Mouse (Mus musculus) heart, adult 11 months (tissue): ENCODE results near the gene Col15a1.
A peak's percentile ranks its signal among the peaks of the same experiment; 100 is the strongest.

Experiments used
- DNase-seq: peaks from one replicate; pipeline ENCODE4 v3.0.0; 2022

Gene Col15a1

DNA sequence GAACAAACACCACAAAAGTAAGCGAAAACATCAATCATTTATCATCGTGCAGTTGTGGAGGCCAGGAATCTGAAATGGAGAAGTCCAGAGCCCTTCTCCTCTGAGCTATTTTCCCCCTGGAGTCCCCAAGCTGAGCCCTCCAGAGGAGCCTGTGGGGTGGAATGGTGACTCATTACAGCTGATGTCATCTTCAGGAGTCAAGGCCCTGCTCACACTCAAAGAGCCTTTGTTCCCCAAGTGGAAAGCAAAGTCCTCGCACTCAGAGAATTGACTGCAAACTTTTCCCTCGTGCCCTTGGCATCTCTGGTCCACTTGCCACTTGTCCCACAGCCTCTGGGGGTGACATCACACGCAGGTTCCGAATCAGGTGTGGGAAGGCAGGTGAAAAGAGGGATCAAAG is 23.4 kb downstream of the Col15a1 start:
- DNase-seq, result peak; percentile 93

DNA sequence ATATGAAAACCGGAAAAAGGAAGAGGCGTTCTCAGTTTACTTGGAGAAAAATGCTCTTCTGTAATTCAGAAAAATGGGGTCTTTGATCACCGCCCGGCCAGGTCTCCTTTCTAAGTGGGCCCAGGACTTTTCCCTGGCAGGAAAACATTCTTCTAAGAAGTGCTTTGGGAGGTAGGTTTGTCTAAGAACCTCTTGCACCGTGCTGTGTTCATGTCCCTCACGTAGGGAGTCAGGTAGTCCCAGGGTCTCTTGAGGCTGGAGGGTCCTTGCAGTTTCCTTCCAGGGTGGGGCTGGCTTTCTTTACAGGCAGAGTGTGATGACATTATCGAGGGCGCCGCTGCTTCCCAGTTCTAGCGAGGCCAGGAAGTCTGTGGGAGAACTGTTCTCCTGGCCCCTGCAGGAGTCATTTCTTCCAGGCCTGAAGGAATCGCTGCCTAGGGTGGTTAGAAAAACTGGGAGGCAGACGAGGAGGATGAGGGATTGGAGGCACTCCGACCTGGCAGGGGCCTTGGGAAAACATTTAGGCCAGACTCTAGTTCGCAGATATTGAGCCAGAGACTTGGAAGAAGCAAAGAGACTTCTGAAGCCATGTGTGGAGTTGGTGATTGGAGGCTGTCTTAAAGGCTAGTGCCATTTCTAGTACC is 25.4 kb downstream of the Col15a1 start:
- DNase-seq, result peak; percentile 98

DNA sequence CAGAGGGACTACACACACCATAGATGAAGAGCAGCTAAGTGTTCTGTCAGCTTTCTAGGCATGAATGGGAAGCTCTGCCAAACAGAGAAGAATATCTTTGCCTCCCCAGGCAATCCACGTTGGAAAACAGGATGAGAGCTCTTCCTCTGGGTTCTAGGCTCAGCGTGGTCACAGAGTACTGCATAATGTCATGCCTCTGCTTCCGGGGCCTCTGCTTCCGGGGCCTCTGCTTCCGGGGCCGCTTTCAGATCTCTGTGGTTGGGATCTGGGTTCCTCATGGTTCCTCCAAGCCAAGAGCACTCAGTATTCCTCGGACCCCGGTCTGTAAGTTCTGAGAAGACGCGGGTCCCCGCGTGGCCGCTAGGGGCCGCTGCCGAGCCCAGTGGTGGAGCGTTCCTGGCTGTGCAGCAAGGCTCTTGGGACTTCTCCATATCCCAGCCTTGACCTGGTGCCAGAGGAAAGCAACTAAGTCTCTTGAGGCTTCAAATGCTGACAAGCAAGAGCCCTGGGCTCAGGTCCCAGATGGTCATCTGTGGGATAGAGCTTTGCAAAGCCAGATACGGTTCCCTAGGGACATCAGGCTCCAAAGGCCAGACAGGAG is 26.8 kb downstream of the Col15a1 start:
- peak; percentile 99 for DNase-seq

DNA sequence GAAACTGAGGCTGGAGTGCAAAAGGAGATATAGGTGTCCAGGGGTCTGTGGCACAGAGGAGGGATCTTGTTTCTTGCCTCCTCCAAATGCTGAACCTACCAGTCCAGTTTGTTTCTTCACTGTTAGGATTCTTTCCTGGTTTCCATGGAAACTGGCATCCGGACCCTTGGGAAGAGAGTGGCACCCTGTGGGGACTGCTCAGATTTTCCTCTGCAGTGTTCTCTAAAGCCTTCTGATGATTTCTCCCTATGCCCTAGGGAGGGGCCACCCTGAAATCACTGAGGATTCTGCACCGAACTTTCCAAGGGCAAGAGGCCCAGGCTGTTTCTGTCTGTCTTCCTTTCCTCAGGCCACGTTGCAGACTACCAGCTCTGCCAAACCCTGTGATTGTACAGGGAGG is 27.4 kb downstream of the Col15a1 start:
- peak; percentile 94 for DNase-seq

DNA sequence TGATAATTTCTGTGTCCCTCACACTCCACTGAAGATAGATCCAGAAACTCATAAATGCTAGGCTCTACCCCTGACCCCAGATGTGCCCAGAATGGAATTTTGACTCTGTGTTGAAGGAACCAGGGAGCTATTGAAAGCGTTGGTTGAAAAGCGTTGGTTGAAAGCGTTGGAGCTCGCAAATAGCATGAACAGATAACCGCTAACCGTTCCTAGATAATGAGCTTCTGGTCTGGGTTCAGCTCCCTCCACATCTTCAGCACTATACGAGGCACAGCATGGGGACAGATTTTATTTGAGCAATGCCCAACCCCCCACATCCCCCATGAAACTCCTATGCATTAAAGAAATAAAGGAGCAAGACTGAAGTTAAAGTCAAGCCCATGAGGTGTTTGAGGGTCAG is 28.1 kb downstream of the Col15a1 start:
- no peak for DNase-seq

DNA sequence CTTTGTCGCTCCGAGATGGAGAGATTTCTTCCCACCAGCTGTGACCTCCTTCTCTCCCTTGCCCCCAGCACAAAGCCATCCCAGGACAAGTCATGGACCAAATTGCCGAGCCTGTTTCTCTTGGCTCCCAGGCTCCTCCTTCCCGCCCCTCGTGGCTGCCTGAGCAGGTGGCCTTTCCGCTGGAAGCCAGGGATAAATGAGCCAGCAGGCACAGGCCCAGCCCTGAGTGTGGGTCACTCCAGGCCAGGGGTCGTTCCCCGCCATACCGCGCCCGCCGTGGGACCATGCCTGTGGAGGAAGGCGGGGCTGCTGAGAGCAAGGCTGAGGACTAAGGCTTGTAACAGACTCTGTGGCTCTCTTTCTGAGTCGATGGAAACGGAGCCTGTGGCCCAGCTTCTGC is 29.3 kb downstream of the Col15a1 start:
- DNase-seq, result peak; percentile 99

DNA sequence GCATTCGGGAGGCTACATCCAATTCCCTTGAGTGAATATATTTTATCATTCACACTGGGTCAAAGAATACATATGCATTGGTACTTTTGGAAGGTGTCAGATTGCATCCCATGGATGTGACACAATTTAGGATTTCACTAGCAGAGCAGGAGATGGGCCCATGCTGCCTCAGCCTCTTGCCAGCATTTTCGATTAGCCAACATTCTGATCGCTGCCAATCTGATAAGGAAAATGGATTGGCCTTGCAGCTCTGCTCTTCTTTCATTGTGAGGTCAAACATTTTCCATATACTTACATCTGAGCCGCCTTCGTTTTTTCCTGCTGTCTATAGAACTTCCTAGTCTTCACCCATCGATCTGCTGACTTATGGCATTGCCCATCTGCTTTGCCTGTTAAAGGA is 31.2 kb downstream of the Col15a1 start:
- DNase-seq, result peak; percentile 85

DNA sequence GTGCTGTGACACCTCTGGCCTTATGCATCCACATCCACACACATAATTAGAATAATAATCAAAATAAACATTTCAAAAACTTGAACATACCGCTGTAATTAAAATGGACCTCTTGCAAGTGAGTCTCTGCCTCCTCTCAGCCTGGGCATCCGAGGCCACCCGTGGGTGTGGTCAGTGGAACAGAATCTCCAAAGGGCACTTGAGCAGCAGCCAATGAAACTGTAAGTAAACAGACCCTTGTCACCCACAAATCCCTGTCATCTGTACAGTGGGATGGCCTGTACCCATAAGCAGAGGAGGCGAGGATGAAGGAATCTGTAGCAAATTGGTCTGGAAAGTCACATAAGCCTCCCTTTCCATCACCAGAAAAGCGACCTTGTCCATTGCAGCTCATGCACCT is 32.9 kb downstream of the Col15a1 start:
- no peak for DNase-seq

DNA sequence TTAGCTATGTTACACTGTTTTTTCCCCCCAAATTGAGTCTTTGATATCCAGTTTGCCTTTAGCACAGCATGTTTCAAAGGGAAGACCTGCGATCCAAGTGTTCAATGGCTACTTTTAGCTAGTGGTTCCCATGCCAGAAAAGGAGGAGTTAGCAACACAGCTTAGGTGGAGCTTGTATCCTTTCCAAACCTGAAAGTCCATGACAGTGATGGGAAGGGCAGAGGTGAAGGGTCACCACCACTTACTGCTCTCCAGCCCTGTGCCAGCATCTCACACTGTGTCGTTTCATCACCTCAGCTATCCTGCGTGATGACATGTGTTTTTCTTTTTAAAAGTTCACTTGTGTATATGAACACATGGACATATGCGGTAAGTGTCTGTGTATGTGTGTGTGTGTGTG is 34.2 kb downstream of the Col15a1 start:
- DNase-seq, result no peak

DNA sequence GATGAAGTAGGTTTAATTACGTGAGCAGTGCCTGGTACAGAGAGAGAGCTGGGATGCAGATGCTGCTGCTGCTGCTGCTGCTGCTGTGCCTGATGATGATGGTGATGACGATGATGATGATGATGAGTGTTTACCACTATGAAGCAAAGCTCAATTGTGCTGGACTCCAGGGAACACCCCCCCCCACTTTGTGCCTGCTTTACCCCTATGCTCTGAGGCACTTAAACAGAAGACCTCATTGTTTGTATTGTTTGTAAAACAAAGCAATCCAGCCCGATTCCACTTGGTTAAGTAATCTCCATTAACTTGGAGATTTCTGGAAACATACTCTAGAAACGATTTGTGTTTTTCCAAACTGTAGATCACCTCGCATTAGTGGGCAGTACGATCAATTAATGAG is 36.7 kb downstream of the Col15a1 start:
- no peak for DNase-seq

DNA sequence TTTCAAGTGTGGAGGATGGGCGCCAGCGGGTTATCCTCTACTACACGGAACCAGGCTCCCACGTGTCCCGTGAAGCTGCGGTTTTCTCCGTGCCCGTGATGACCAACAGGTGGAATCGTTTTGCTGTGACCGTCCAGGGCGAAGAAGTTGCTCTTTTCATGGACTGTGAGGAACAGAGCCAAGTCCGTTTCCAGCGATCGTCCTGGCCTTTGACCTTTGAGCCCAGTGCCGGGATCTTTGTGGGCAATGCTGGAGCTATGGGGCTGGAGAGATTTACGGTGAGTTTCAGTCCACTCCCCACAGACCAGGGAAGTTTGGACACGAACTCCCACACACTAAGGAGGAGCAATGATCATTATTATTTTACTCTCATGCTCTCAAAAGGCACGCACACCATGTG is 37.7 kb downstream of the Col15a1 start:
- DNase-seq, result no peak

DNA sequence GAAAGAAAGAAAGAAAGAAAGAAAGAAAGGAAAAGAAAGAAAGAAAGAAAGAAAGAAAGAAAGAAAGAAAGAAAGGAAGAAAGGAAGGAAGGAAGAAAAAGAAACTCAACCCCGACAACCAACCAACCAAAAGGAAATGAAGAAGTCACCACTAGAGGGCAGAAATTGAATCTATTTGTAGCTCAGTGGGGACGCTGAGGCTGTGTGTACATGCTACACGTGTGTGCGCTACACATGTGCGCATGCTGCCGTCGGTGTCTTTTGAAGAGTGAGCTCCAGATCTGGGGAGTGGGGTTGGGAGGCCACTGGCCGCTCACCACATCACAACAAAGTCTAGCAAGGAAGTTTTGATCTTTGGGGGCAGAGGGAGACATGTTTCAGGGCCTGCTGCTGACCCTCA is 38.9 kb downstream of the Col15a1 start:
- DNase-seq, result no peak

DNA sequence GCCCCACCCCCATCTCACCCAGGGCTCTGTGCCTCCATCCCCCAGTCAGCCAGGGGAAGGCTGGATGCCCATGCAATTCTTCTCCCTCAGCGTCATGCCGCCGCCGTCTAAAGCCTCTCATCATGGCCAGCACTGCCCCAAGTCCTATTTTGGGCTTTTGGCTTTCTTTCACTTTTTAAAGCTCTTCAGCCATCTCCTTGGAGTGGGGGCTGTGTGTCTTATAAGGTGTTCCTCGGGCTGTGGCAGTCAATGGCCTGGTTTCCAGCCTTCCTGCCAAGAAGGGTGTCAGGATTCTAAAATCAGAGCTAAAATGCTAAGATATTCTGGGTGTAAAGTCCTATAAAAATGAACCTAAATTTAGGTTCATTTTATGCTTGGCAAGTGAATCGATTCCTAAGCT is 39.6 kb downstream of the Col15a1 start:
- no peak for DNase-seq

DNA sequence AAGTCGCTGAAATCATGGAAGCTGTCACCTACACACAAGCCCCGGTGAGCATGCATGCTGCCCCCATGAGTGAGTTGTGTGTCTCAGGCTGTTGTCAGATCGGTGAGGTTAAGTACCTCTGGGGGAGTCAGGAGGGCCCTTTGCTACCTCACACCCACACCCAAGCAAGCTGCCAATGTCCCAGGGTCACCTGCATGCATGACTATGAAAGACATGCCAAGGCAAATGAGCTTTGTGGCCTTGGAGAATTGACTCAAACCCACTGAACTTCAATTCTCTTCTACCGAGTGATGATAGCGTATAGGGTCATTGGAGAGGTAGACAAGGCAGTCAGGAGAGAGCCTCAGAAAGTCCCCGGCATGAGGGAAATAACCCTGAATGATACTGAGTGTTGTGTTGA is 41.2 kb downstream of the Col15a1 start:
- DNase-seq, result no peak

DNA sequence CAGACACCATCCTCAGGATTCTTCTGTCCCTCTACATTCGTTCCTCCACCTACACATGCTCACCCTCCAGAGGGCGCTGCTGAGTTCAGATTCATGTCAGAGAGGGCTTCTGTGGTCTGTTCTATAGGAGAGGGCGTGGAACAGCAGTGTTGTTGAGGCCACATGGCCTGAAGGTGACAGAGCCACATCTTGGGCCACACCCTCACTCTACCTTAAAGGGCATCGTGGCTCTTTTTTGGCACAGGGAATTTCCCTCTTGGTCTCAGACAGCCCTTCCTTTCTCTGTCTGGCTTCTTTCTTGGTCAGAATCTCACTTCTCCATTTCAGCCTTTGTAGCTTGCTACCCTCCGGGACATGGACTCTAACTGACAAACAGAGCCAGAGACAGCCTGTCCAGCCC is 43.1 kb downstream of the Col15a1 start:
- DNase-seq, result peak; percentile 95

DNA sequence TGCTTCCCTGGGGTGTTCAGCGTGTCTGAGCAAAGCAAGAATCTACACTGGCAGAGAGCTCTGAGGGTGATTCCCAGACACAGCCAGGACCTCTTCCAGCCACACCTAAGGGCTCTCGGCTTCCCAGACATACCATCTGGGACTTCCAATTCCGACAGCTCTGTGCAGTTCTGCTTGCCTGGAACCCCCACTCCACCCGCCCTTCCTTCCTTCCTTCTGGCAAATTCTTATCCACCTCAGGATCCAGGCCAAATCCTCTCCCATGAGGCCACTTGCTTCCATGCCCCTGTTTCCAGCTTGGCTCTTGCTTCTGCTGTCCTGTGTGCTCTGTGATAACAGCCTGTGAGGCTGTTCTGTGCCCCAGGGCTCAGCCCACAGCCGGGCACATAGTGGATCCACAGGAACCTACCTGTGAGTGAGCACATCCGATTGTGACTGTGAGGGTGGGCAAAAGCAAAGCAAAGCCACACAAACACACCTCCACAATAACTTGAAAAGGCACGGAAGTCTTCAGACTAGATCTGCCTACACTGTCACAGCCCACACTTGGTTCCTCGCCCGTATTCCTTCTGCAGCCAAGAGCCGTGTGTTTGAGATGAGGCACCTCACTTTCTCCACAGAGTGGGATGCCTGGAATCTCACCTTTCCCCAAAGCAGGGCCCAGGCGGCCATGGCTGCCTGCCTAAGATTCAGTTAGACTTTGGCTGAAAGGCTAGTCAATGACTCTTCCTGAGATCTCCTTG is 43.9 kb downstream of the Col15a1 start:
- DNase-seq, result peak; percentile 98

DNA sequence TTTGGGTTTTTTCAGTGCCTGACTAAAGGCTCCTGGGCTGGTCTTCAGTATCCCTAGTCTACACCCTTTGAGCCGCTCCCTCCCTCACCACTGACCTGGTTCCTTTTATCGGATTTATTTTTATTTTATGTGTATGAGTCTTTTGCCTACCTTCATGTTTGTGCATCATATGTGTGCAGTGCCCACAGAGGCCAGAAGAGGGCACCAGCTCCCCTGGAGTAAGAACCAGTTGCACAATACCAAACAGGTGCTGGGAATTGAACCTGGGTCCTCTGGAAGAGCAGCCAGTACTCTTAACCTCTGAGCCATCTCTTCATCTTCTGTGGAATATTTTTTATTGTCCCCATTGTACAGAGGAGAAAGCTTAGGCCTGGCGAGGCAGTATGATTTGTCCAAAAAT is 44.7 kb downstream of the Col15a1 start:
- peak; percentile 87 for DNase-seq

DNA sequence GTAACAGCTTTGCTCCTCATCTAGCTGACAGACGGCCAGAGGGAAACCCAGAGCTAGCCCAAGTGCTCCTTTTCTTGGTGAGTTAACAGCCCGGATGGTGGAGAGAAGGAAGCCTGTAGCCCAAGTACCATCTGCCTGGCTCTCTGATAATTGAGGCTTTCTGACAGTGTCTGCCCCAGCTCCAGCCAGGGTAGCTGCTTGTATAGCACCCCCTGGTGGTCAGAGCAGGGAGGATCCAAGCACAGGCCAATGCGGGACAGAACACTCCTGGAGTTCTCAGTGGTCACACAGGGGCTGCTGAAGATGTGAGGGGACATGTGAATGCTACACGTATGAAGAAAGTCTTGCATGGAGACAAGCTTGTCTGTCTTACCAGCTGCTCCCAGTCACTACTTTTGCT is 47.7 kb downstream of the Col15a1 start:
- DNase-seq, result peak; percentile 97

DNA sequence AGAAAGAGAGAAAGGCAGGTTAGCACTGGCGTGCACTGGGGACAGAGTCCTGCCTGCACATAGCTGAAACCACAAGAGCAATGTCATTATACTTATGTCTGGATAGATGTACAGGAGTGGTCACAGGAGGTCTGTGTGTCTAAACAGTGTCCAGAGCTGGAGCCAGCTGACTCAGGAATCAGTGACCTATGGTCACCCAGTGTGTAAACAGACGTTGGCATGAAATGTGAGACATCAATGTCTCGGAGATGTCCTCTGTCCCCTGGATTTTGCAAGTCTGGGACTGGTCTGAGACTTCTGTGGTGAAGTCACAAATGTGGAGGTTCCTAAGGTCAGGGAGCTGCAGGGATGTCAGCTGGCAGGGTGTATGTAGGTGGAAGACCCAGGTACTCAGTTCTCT is 50.2 kb downstream of the Col15a1 start:
- DNase-seq, result no peak

DNA sequence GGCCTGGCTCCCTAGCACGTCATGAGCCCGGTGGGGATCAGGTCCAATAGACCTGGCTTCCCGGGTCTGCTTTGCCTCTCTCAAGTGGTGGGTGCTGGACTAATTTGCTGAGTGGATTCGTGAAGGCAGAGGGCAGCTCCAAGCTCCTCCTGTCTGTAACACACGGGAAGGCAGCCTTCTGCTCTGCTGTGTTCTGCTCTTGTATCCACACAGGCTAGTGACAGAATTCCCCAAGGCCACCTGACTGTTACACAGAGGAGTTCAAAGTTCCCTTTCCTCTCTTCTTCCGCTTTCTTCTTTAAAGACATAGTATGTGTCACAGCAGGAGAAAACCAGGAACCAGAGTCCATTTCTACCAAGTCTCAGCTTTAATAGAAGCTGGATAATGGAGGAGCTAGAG is 53.1 kb downstream of the Col15a1 start:
- no peak for DNase-seq

DNA sequence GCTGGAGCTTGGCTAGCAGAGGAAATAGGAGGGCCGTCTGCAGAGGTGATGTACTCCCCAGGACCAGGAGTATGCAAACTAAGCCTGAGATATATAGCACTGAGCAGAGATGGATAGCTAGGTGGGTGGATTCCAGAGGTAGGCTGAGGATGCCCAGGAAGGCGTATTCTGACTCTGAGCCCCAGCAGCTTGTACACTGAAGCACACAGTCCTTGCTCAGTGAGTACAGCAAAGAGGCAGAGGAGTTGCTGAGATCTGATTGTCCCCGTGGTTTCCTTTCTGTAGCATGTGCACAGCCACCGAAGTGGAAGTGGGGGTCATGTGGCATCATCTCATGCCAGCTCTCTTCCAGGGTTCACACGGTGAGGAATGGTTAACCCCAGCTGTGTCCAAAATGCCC is 54.0 kb downstream of the Col15a1 start:
- DNase-seq, result no peak

DNA sequence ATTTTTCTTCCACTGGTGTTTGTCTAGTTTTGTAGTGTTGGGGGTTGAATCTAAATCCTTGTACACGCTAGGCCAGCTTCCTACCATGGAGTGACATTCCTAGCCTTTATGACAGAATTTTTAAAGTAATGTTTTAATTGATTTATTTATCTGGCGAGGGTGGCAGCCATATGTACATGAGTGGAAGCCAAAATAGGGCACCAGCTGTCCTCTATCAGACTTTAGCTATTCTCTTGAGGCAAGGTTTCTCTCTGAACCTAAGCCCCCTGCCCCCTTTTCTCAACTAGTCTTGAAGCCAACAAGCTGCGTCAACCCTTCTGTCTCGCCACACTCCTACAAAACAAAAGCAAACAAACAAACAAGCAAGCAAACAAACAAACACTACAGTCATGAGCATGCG is 57.6 kb downstream of the Col15a1 start:
- no peak for DNase-seq

DNA sequence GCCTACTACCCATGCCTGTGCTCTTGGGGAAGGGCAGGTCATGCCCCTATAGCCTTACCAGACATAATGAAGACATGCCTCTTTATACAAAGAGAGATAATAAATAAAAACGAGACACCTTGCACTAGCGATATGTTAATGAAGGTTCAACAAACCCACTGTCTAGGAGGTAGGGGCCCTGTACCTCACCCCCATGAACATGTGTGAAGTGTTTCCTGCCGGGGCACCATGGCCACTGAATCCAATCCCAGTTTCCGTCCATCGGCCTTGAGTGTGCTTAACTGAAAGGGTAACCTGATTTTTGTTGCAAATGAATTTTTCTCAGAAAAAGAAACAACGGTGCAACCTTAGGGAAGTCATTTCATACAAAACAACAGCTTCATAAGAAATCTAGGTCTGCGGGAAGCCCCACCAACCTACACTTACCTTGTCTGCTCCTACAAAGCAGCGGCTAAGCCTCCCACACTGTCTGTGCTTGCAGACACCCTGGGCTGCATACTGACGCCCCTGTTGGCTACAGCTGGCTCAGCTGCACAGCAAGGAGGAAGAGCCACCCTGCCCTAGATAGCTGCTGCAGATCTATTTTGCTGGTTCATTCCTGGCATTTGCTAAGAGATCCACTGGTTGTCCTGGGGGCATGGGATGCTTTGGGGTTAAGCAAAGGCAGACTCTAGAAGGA is 64.6 kb downstream of the Col15a1 start:
- DNase-seq, result no peak

DNA sequence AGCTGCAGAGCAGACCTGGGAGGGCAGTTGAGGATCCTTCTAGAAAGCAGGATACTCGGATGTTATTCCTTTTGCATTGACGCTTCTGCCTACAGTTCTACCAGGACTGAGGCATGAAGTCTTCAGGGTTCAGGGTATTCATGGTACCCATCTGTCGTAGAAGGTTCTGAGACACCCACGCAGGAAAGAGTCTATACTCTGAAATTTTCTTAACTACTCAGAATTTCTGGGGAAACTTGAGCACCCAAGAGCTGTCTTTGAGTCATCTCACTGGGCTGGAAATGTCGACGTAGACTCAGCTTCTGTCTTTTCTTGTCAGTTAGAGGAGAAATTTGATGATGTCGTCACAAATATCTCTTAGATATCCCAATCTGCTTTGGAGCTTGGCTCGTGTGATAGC is 65.8 kb downstream of the Col15a1 start:
- DNase-seq, result no peak
